Mouse (Mus musculus) neural tube, embryonic 11.5 days (tissue): ENCODE measurements around the gene Ric8b. TPM values are rescaled to one million over a fixed set of nuclear protein-coding genes. Genes with fewer than 3 reads are reported as not detected.

ENCODE experiments used
- ATAC-seq: fragments of 200-750 bp; cut with Nextera tagmentation; 2 replicates; pipeline ENCODE4 v1.8.0; 2017; ENCODE audit warnings: moderate number of reproducible peaks, mild to moderate bottlenecking, moderate TSS enrichment, moderate library complexity; ENCODE audit not compliant: insufficient read depth, low FRiP score, low TSS enrichment
- DNase-seq: peaks from one replicate; pipeline ENCODE4 v3.0.0-alpha.2; 2015; ENCODE audit warnings: low spot score
- H3K27ac ChIP-seq: fragments of 300-500 bp; sonication (generic); 2 replicates; pipeline ENCODE4 v1.5.1; 2014; ENCODE audit warnings: low read depth, mild to moderate bottlenecking, low read length
- H3K27me3 ChIP-seq: fragments of 300-500 bp; sonication (generic); 2 replicates; pipeline ENCODE4 v1.6.1; 2014; ENCODE audit warnings: mild to moderate bottlenecking, low read length, mixed read lengths; ENCODE audit not compliant: control insufficient read depth, insufficient read depth
- H3K36me3 ChIP-seq: fragments of 300-500 bp; sonication (generic); 2 replicates; pipeline ENCODE4 v1.6.1; 2014; ENCODE audit warnings: mild to moderate bottlenecking, low read length, moderate library complexity, mixed read lengths; ENCODE audit not compliant: control insufficient read depth, insufficient read depth
- H3K4me1 ChIP-seq: fragments of 300-500 bp; sonication (generic); 2 replicates; pipeline ENCODE4 v1.6.1; 2014; ENCODE audit warnings: low read length, mixed read lengths; ENCODE audit not compliant: control insufficient read depth, insufficient read depth
- H3K4me2 ChIP-seq: fragments of 300-500 bp; sonication (generic); 2 replicates; pipeline ENCODE4 v1.6.1; 2014; ENCODE audit warnings: low read depth, mild to moderate bottlenecking, moderate library complexity
- H3K4me3 ChIP-seq: fragments of 300-500 bp; sonication (generic); 2 replicates; pipeline ENCODE4 v1.5.1; 2014; ENCODE audit warnings: low read depth, low read length
- H3K9ac ChIP-seq: fragments of 300-500 bp; sonication (generic); 2 replicates; pipeline ENCODE4 v1.6.1; 2014; ENCODE audit warnings: mild to moderate bottlenecking, low read length
- H3K9me3 ChIP-seq: fragments of 300-500 bp; sonication (generic); 2 replicates; pipeline ENCODE4 v1.6.1; 2016; ENCODE audit warnings: low read length; ENCODE audit not compliant: control insufficient read depth
- WGBS: fragments of 180-500 bp; shearing (Covaris S2); extraction: QIAGEN DNeasy Blood & Tissue Kit; methylation state at CpG from one replicate; pipeline ENCODE4 v1.1.7; 2014; 5-methylcytosine and 5-hydroxymethylcytosine counted together
- polyA plus RNA-seq: library from polyadenylated mRNA; unstranded; fragments of >200 nt; fragmentation: Nextera tagmentation; extraction: Ambion mirVana; gene quantifications from 2 replicates; pipeline ENCODE4 v1.2.1, GENCODE M21; 2014

Ric8b gene
- polyA plus RNA-seq, 1 experiment from 2014 or later = 31.7 TPM

DNA sequence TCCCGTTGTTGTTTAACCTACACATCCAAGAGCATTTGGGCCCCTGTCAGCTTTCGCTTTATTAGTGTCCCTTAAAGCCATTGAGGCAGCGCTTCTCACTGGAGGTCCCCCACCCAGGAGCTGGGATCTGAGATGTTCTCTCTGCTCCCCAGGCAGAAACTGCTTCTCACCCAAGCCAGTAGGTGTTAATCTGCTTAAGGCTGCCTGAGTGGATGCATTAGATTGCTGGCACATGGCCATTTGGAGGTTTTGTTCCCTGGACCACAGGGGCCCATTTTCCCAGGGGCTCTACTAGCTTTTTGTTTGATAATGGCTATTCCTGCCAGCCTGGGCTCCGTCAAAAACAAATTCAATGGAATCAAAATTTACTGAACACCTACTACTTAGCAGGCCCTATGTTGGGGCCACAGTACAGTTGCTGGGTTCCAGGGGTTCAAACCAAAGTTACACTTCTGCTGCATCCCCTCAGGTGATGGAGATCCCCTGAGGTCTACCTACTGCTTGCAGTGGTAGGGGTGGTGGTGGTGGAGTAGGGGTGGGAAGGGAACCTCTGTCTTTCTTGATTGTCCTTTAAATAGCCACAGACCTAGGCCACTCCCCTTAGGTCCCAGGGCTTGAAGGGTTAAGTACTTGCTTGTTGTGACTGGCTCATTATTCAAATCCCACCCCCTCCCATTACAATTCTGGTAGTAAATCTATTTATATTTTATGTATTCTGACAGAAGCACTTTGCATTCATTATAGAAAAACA lies 28.1 kb upstream of the Ric8b start:
- WGBS = 55% methylated on average over 4 of the region's 4 CpGs
- no peak overlapping the region for H3K4me3 ChIP-seq
- no peak for ATAC-seq
- H3K9me3 ChIP-seq = no peaks in the 10 kb centered on the region
- H3K9ac ChIP-seq = no peak overlapping the region
- no peak overlapping the region for H3K4me2 ChIP-seq
- no peaks in the 10 kb centered on the region for H3K4me1 ChIP-seq
- no peaks in the 10 kb centered on the region for H3K27me3 ChIP-seq
- no peak overlapping the region for H3K27ac ChIP-seq
- no peak for DNase-seq
- H3K36me3 ChIP-seq = no peaks in the 10 kb centered on the region

DNA sequence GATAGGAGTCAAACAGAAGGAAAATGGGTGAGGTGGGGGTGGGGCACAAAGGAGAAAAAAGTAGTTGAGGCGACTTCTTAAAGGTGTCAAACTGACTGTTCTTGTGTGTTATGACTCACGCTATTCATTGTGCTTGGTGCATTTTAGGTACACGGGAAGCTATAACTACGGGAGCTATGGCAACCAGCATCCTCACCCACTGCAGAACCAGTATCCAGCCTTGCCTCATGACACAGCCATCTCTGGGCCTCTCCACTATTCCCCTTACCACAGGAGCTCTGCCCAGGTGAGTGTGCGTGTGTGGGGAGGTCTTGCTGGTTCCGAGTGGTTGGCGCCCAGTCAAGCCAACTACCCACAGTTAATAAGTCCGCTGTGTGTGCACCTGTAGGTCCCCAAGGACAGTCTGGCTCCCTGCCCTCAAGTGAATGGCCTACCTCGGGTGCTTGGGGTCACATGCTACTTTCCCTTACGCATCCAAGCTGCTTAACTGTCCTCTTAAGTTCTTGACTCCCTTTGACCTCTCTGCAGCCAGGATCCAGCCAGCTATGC lies 21.5 kb upstream of the Ric8b start:
- peaks cover 4% of the 10 kb centered on the region; the same call in 1 of the 2 replicates for H3K36me3 ChIP-seq

GRCm38 (mm10) chr10:84896941-84897930 lies 20.2 kb upstream of the Ric8b start:
- Histone ChIP-seq H3K9me3 (no peaks in the 10 kb centered on the region), H3K4me3 (no peak overlapping the region), H3K9ac (no peak overlapping the region), H3K4me1 (no peaks in the 10 kb centered on the region), H3K4me2 (no peak overlapping the region), H3K27me3 (no peaks in the 10 kb centered on the region), H3K27ac (no peak overlapping the region), H3K36me3 (peaks cover 4% of the 10 kb centered on the region; the same call in 1 of the 2 replicates)
- DNase-seq (no peak), ATAC-seq (no peak)
- WGBS = 82% methylated on average over 9 of the region's 9 CpGs

More for the DNA sequence above, 21.5 kb upstream of the Ric8b start:
- ATAC-seq = no peak
- no peak for DNase-seq
- Histone ChIP-seq H3K4me2 (no peak overlapping the region), H3K4me3 (no peak overlapping the region), H3K27ac (no peak overlapping the region), H3K9me3 (no peaks in the 10 kb centered on the region), H3K4me1 (no peaks in the 10 kb centered on the region), H3K9ac (no peak overlapping the region), H3K27me3 (no peaks in the 10 kb centered on the region)
- 93% methylated on average over 10 of the region's 10 CpGs for WGBS

GRCm38 (mm10) chr10:84898144-84898979 lies 19.1 kb upstream of the Ric8b start:
- no peaks in the 10 kb centered on the region for H3K4me1 ChIP-seq
- ATAC-seq (no peak), DNase-seq (no peak)
- no peak overlapping the region for H3K4me3 ChIP-seq
- H3K27ac ChIP-seq = no peak overlapping the region
- 54% methylated on average over 3 of the region's 3 CpGs for WGBS
- no peak overlapping the region for H3K9ac ChIP-seq
- H3K4me2 ChIP-seq = no peak overlapping the region
- H3K27me3 ChIP-seq = no peaks in the 10 kb centered on the region
- no peaks in the 10 kb centered on the region for H3K9me3 ChIP-seq
- peaks cover 4% of the 10 kb centered on the region; the same call in 1 of the 2 replicates for H3K36me3 ChIP-seq

DNA sequence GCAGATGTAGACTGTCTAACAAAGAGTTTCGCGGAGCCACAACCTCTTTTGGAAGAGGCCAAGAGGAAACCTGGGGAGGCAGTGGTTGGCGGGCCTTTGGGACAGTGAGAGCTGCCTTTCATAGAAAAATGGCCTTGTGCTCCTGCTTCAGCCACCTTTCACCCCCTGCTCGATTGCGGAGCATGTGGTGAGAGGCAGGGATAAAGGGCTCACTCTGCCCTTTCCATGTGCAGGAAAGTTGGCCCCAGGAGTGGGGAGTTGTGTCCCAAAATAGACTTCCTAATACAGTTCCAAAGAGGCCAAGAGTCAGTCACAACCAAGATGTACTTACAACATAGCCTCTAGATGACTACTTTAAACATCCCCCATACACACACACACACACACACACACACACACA lies 15.7 kb upstream of the Ric8b start:
- Histone ChIP-seq H3K4me3 (no peak overlapping the region), H3K36me3 (no peaks in the 10 kb centered on the region), H3K27me3 (no peaks in the 10 kb centered on the region), H3K9me3 (no peaks in the 10 kb centered on the region), H3K4me1 (0 out of 2 replicates have a peak, but pooled peaks cover 4% of the 10 kb centered on the region), H3K4me2 (no peak overlapping the region), H3K9ac (no peak overlapping the region), H3K27ac (no peak overlapping the region)
- ATAC-seq (no peak), DNase-seq (no peak)
- WGBS = 78% methylated on average over 5 of the region's 5 CpGs

DNA sequence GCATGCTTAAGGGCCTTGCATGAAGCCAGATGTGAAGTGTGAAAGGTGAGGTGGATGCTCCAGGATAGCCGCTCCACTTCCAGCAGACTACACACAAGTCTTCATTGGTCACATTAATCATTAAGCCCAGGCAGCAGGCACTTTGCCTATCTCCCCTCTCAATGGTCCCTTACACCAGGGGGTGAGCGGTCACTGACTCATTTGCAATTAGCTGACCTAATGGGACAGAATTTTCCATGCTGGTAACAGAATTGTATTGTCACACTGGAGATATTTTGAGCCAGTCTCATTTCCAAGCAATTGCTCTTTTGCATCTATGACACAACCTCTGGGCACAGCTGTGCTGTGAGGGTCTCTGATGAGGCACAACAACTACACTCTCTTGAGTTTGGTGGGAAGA lies 15.2 kb upstream of the Ric8b start:
- Histone ChIP-seq H3K4me2 (no peak overlapping the region), H3K36me3 (no peaks in the 10 kb centered on the region), H3K9ac (no peak overlapping the region), H3K4me3 (no peak overlapping the region), H3K27me3 (no peaks in the 10 kb centered on the region), H3K4me1 (0 out of 2 replicates have a peak, but pooled peaks cover 4% of the 10 kb centered on the region), H3K27ac (no peak overlapping the region), H3K9me3 (no peaks in the 10 kb centered on the region)
- WGBS = 73% methylated on average over 2 of the region's 2 CpGs
- ATAC-seq (no peak), DNase-seq (no peak)

- no peak for ATAC-seq
- no peak overlapping the region for H3K27ac ChIP-seq
- no peak overlapping the region for H3K4me3 ChIP-seq
- H3K4me2 ChIP-seq = no peak overlapping the region
- no peaks in the 10 kb centered on the region for H3K9me3 ChIP-seq
- 0 out of 2 replicates have a peak, but pooled peaks cover 4% of the 10 kb centered on the region for H3K4me1 ChIP-seq
- WGBS = 54% methylated on average over 7 of the region's 7 CpGs
- no peak overlapping the region for H3K9ac ChIP-seq
- DNase-seq = no peak
- no peaks in the 10 kb centered on the region for H3K27me3 ChIP-seq
- no peaks in the 10 kb centered on the region for H3K36me3 ChIP-seq
Observed at GRCm38 (mm10) chr10:84903307-84903706, 14.1 kb upstream of the Ric8b start.

- H3K4me3 ChIP-seq = no peak overlapping the region
- 0 out of 2 replicates have a peak, but pooled peaks cover 4% of the 10 kb centered on the region for H3K4me1 ChIP-seq
- H3K4me2 ChIP-seq = no peak overlapping the region
- no peak for DNase-seq
- H3K36me3 ChIP-seq = no peaks in the 10 kb centered on the region
- ATAC-seq = no peak
- WGBS = 8% methylated on average over 5 of the region's 5 CpGs
- no peaks in the 10 kb centered on the region for H3K27me3 ChIP-seq
- H3K9ac ChIP-seq = no peak overlapping the region
- H3K9me3 ChIP-seq = no peaks in the 10 kb centered on the region
- H3K27ac ChIP-seq = no peak overlapping the region
Observed at GRCm38 (mm10) chr10:84903742-84904141, 13.7 kb upstream of the Ric8b start.
